Mouse (Mus musculus) MEL (cell line): ENCODE data around the gene Asb7. TPM values are rescaled to one million over a fixed set of nuclear protein-coding genes. Genes with fewer than 3 reads are reported as not detected.

ENCODE experiments used
- DNase-seq: peaks from one replicate; pipeline ENCODE4 v3.0.0; 2011; ENCODE audit warnings: low read depth, low spot score
- H3K27ac ChIP-seq: 2 replicates; pipeline ENCODE4 v1.5.1; 2012; ENCODE audit warnings: low read depth, mild to moderate bottlenecking, control low read depth, low read length, moderate library complexity; ENCODE audit not compliant: control insufficient read depth
- H3K27me3 ChIP-seq, 2 experiments: fragments of 150-350 bp in 1 of 2; sonication (generic) in 1 of 2; 2 replicates each; pipeline ENCODE4 v1.6.1; 2012; ENCODE audit warnings: low read length in 2 of 2, mild to moderate bottlenecking in 2 of 2, improper control_type of control experiment in 1 of 2, moderate library complexity in 1 of 2; ENCODE audit not compliant: insufficient read depth in 2 of 2, control insufficient read depth in 1 of 2
- H3K36me3 ChIP-seq, 2 experiments: 2 replicates each; pipeline ENCODE4 v1.6.1; 2012 to 2014; ENCODE audit warnings: low read length in 2 of 2, improper control_type of control experiment in 1 of 2, inconsistent platforms in 1 of 2, mild to moderate bottlenecking in 1 of 2; ENCODE audit not compliant: insufficient read depth in 2 of 2, control insufficient read depth in 1 of 2
- H3K4me1 ChIP-seq, 2 experiments: fragments of 150-350 bp in 1 of 2; sonication (generic) in 1 of 2; 2 replicates each; pipeline ENCODE4 v1.6.1; 2012; ENCODE audit warnings: low read length in 2 of 2, improper control_type of control experiment in 1 of 2, mild to moderate bottlenecking in 1 of 2; ENCODE audit not compliant: insufficient read depth in 2 of 2, control insufficient read depth in 1 of 2
- H3K4me3 ChIP-seq, 2 experiments: fragments of 150-350 bp in 1 of 2; sonication (generic) in 1 of 2; 2 replicates each; pipeline ENCODE4 v1.5.1; 2012; ENCODE audit warnings: low read depth in 2 of 2, low read length in 2 of 2, mild to moderate bottlenecking in 2 of 2, moderate library complexity in 2 of 2, control low read depth in 1 of 2, improper control_type of control experiment in 1 of 2; ENCODE audit not compliant: control insufficient read depth in 1 of 2, insufficient read depth in 1 of 2
- H3K79me2 ChIP-seq: 2 replicates; pipeline ENCODE4 v1.6.1; 2012; ENCODE audit warnings: mild to moderate bottlenecking, low read length, moderate library complexity; ENCODE audit not compliant: control insufficient read depth, poor library complexity, insufficient read depth
- H3K9ac ChIP-seq: 2 replicates; pipeline ENCODE4 v1.6.1; 2012; ENCODE audit warnings: low read depth, mild to moderate bottlenecking, control low read depth, low read length, moderate library complexity; ENCODE audit not compliant: control insufficient read depth, poor library complexity, severe bottlenecking
- H3K9me3 ChIP-seq: fragments of 150-350 bp; sonication (generic); replicated peaks from 2 replicates; pipeline ENCODE4 v1.6.1; 2012; ENCODE audit warnings: mild to moderate bottlenecking, low read length, improper control_type of control experiment, moderate library complexity; ENCODE audit not compliant: insufficient read depth
- BHLHE40 ChIP-seq: IDR thresholded peaks from 2 replicates; pipeline ENCODE4 v1.6.1; 2012; ENCODE audit warnings: low read depth, mild to moderate bottlenecking, inconsistent platforms, low read length, improper control_type of control experiment, borderline replicate concordance
- CHD2 ChIP-seq: IDR thresholded peaks from 2 replicates; pipeline ENCODE4 v1.6.1; 2011; ENCODE audit warnings: low read length, improper control_type of control experiment
- E2F4 ChIP-seq: IDR thresholded peaks from 2 replicates; pipeline ENCODE4 v1.6.1; 2011; ENCODE audit warnings: low read depth, low read length, improper control_type of control experiment, borderline replicate concordance
- ELF1 ChIP-seq: IDR thresholded peaks from 2 replicates; pipeline ENCODE4 v1.6.1; 2014; ENCODE audit warnings: low read depth, mild to moderate bottlenecking, inconsistent platforms, low read length, improper control_type of control experiment, moderate library complexity
- EP300 ChIP-seq, 2 experiments: IDR thresholded peaks; 2 replicates each; pipeline ENCODE4 v1.6.1; 2011; ENCODE audit warnings: improper control_type of control experiment in 2 of 2, low read length in 2 of 2, low read depth in 1 of 2, mild to moderate bottlenecking in 1 of 2
- ETS1 ChIP-seq: IDR thresholded peaks from 2 replicates; pipeline ENCODE4 v1.6.1; 2012; ENCODE audit warnings: low read depth, mild to moderate bottlenecking, inconsistent platforms, low read length, improper control_type of control experiment, moderate library complexity
- GABPA ChIP-seq: IDR thresholded peaks from 2 replicates; pipeline ENCODE4 v1.6.1; 2012; ENCODE audit warnings: low read depth, mild to moderate bottlenecking, inconsistent platforms, low read length, improper control_type of control experiment, moderate library complexity
- HCFC1 ChIP-seq: IDR thresholded peaks from 2 replicates; pipeline ENCODE4 v1.6.1; 2012; ENCODE audit warnings: low read depth, mild to moderate bottlenecking, inconsistent platforms, low read length, improper control_type of control experiment, moderate library complexity
- KAT2A ChIP-seq: conservative IDR thresholded peaks from 2 replicates; pipeline ENCODE4 v1.6.1; 2012; ENCODE audit warnings: low read depth, low read length, improper control_type of control experiment, inconsistent platforms
- MAZ ChIP-seq: IDR thresholded peaks from 2 replicates; pipeline ENCODE4 v1.6.1; 2012; ENCODE audit warnings: low read depth, mild to moderate bottlenecking, inconsistent platforms, low read length, improper control_type of control experiment
- MEF2A ChIP-seq: IDR thresholded peaks from 2 replicates; pipeline ENCODE4 v1.6.1; 2014; ENCODE audit warnings: low read depth, mild to moderate bottlenecking, inconsistent platforms, low read length, improper control_type of control experiment; ENCODE audit not compliant: poor library complexity, insufficient replicate concordance, severe bottlenecking; ENCODE audit errors: extremely low read depth
- MYC ChIP-seq: IDR thresholded peaks from 2 replicates; pipeline ENCODE4 v1.6.1; 2011; ENCODE audit warnings: low read depth, mild to moderate bottlenecking, low read length, improper control_type of control experiment, moderate library complexity
- NRF1 ChIP-seq: IDR thresholded peaks from 2 replicates; pipeline ENCODE4 v1.6.1; 2014; ENCODE audit warnings: low read depth, mild to moderate bottlenecking, inconsistent platforms, low read length, improper control_type of control experiment, moderate library complexity; ENCODE audit not compliant: poor library complexity, insufficient read depth, severe bottlenecking
- TAL1 ChIP-seq: IDR thresholded peaks from 2 replicates; pipeline ENCODE4 v1.6.1; 2012; ENCODE audit warnings: mild to moderate bottlenecking, inconsistent platforms, low read length, moderate library complexity, mixed read lengths
- TBP ChIP-seq: IDR thresholded peaks from 2 replicates; pipeline ENCODE4 v1.8.0; 2011; ENCODE audit warnings: low read depth, low read length, improper control_type of control experiment
- UBTF ChIP-seq: IDR thresholded peaks from 2 replicates; pipeline ENCODE4 v1.6.1; 2012; ENCODE audit warnings: low read depth, mild to moderate bottlenecking, inconsistent platforms, low read length, improper control_type of control experiment, moderate library complexity, borderline replicate concordance; ENCODE audit not compliant: insufficient read depth
- USF1 ChIP-seq: IDR thresholded peaks from 2 replicates; pipeline ENCODE4 v1.6.1; 2014; ENCODE audit warnings: low read depth, mild to moderate bottlenecking, inconsistent platforms, low read length, improper control_type of control experiment, moderate library complexity
- USF2 ChIP-seq, 2 experiments: IDR thresholded peaks; 2 replicates each; pipeline ENCODE4 v1.6.1; 2011 to 2012; ENCODE audit warnings: improper control_type of control experiment in 2 of 2, low read length in 2 of 2, borderline replicate concordance in 1 of 2, inconsistent platforms in 1 of 2, low read depth in 1 of 2, mild to moderate bottlenecking in 1 of 2; ENCODE audit not compliant: insufficient read depth in 1 of 2
- ZKSCAN1 ChIP-seq: IDR thresholded peaks from 2 replicates; pipeline ENCODE4 v1.6.1; 2012; ENCODE audit warnings: low read depth, mild to moderate bottlenecking, inconsistent platforms, low read length, improper control_type of control experiment, moderate library complexity
- ZNF384 ChIP-seq: IDR thresholded peaks from 2 replicates; pipeline ENCODE4 v1.6.1; 2012; ENCODE audit warnings: low read depth, mild to moderate bottlenecking, inconsistent platforms, low read length, improper control_type of control experiment
- polyA plus RNA-seq, 2 experiments: library from polyadenylated mRNA; stranded (reverse) in 1 of 2; unstranded in 1 of 2; fragments of >175 nt in 1 of 2; fragments of >200 nt in 1 of 2; gene quantifications; 2 replicates each; pipeline versions ENCODE4 v1.2.1 to v1.2.4; 2012; ENCODE audit warnings: low replicate concordance in 2 of 2, low read depth in 1 of 2; ENCODE audit not compliant: insufficient read length in 2 of 2, insufficient read depth in 1 of 2, missing spikeins in 1 of 2
- total RNA-seq: library from RNA; depleted of rRNA; stranded (reverse); fragments of 300-350 nt; gene quantifications from 2 replicates; pipeline ENCODE4 v1.2.3, GENCODE M21; 2012

Gene Asb7
- total and polyA plus RNA-seq, 3 experiments = 7.1 to 12.5 TPM; not detected in 1

DNA sequence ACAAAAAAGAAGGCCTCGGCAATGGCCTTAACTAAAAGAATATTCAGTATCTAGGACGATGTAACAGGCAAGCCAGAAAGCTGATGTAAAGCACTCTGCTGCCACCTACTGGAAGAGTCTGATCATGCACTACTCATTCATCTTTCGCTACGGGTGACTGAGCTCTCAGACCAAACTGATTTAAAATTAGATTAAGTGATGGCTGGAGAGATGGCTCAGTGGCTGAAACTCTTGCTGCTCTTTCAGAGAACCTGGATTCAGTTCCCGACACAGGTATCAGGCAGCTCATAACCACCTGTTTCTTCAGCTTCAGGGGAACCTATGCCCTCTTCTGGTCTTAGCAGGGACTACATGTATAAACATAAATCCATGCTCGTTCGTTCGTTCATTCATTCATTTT, 27.8 kb downstream of the Asb7 start (continued):
- TF ChIP-seq EP300 (IDR thresholded peaks at IDR 0.05; ENCODE audit: low read depth in 1 of 2, low read length in 2 of 2) (no peak), TAL1 (no peak), NRF1 (no peak), ETS1 (no peak), TBP (no peak)

DNA sequence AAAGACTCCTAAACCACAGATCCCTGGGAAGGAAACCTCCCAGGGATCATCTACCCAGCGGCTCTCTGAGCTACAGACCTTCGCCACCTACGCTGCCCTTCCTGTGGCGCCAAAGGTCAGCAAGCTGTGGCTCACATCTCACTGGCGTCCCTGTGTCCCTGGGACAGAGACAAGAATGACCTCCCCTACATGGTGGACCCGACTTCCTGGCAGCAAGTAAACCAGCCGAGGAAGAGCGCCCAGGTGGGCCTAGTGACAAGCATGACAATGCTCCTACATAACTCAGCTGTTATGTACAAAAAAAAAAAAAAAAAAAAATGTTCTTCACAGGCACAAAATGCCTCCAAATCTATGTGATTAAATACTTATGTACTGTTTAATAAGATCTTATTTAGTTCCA, 28.4 kb downstream of the Asb7 start:
- Histone ChIP-seq H3K4me1 (peaks cover 0 to under 1% of the 10 kb centered on the region in 2 experiments; a peak in 3 of 4 replicates), H3K79me2 (no peaks in the 10 kb centered on the region), H3K9me3 (no peaks in the 10 kb centered on the region), H3K36me3 (peaks cover 0 to 2% of the 10 kb centered on the region in 2 experiments; a peak in 1 of 4 replicates), H3K4me3 (no peak overlapping the region), H3K27me3 (no peaks in the 10 kb centered on the region), H3K9ac (no peak overlapping the region), H3K27ac (no peak overlapping the region)
- TF ChIP-seq ZKSCAN1 (no peak), MEF2A (no peak), E2F4 (no peak), CHD2 (no peak), KAT2A (no peak), HCFC1 (no peak), GABPA (no peak)
- no peak for DNase-seq

DNA sequence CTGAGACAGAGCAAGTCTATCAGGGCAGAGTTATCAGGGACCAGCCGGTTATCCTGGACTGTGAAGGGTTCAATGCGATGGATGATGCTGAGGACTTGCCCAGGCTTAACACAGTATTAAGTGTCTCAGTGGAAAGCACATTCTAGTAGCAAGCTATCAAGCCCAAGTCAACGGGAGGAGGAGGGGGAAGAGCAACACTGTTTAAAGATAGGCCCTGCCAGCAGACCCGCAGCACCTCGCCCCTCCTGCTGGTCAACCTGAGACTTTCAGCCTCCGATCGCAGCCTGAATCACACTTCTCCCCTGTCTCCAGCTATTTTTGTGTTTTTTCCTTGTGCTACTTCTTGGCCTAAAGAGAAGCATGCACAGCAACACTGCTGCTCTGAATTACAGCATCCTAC, 29.1 kb downstream of the Asb7 start:
- Histone ChIP-seq H3K9me3 (no peaks in the 10 kb centered on the region), H3K9ac (no peak overlapping the region), H3K79me2 (no peaks in the 10 kb centered on the region), H3K4me1 (no peaks in the 10 kb centered on the region; a peak in 2 of 4 replicates), H3K27me3 (no peaks in the 10 kb centered on the region), H3K27ac (no peak overlapping the region), H3K4me3 (no peak overlapping the region), H3K36me3 (peaks cover 0 to 2% of the 10 kb centered on the region in 2 experiments; a peak in 1 of 4 replicates)
- TF ChIP-seq USF1 (no peak), ELF1 (no peak), MYC (no peak), USF2 (IDR thresholded peaks at IDR 0.05; ENCODE audit: borderline replicate concordance in 1 of 2, insufficient read depth in 1 of 2, low read depth in 1 of 2, low read length in 2 of 2) (no peak), ZNF384 (no peak), MAZ (no peak), UBTF (no peak), E2F4 (no peak), BHLHE40 (no peak), CHD2 (no peak)
- TF ChIP-seq, all 39 proteins: peak for 0
- DNase-seq = no peak
